Mouse (Mus musculus): Measurements from ENCODE around the gene Fndc11. TPM values are rescaled to one million over a fixed set of nuclear protein-coding genes. Genes with fewer than 3 reads are reported as not detected.

Gene Fndc11
- polyA plus RNA-seq, 1 experiment from 2014 or later = 0.59 TPM

DNA sequence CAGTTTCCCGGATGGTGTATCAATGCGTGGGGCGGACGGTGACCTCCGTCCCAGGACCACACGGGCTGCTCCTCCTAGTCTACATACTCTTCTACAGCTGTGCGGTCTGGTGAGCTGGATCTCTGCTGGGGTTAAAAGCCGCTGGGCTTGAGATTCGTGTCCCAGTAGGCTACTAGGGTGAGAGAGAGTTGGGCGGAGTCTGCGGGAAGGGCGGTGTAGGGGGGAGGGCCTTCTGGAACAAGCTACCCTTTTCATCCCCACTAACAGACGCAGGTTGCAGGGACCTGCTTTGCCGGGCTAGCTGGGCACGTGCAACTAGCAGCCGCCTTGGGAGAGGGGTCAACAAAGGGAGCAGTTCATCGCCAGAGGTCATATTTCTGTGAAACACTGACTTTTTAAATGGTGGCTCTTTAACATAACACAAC, 6.8 kb upstream of the Fndc11 start, which contains the start of gene Srms:
TSS of gene Srms (minus strand) at position 165 of the 425 bp plus-strand sequence.
- peak; percentile 83; the same call in 1 of the 2 replicates for ATAC-seq (ENCODE audit: low FRiP score, low TSS enrichment)
- Histone ChIP-seq H3K4me1 (ENCODE audit: insufficient read depth, low read length) (peaks cover 11% of the 10 kb centered on the region; the same call in 1 of the 2 replicates), H3K36me3 (ENCODE audit: insufficient read depth, low read length) (no peaks in the 10 kb centered on the region), H3K9me3 (ENCODE audit: low read length) (no peaks in the 10 kb centered on the region), H3K9ac (replicated peaks; ENCODE audit: low read length) (peak within 1 kb of the TSS; percentile 46), H3K27ac (ENCODE audit: low read length) (no peak within 1 kb of the TSS), H3K4me2 (replicated peaks; ENCODE audit: low read depth, low read length) (peak within 1 kb of the TSS; percentile 69), H3K4me3 (ENCODE audit: low read length) (peak within 1 kb of the TSS; percentile 46), H3K27me3 (ENCODE audit: insufficient read depth, low read length) (peaks cover 32% of the 10 kb centered on the region)
- WGBS = 2% methylated on average over 17 of the region's 17 CpGs

DNA sequence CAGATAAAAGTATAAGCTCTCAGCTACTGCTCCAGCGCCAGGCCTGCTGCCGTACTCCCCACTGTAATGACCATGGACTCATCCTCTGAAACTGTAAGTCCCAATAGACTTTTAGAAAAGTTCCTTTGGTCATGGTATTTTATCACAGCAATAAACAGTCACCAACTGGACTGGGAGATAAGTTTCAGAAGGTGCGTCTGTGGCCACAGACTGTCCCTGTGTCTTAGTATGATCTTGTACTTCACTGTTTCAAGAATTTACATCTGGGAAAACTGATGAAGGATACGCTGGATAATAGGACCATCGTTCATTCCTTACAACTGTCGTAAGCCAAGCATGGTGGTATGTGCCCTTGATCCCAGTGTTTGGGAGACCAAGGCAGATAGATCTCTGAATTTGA, 3.8 kb upstream of the Fndc11 start:
- no peak overlapping the region for H3K27ac ChIP-seq (ENCODE audit: low read length)
- H3K4me1 ChIP-seq (ENCODE audit: insufficient read depth, low read length) = peaks cover 27% of the 10 kb centered on the region
- H3K27me3 ChIP-seq (ENCODE audit: insufficient read depth, low read length) = peaks cover 30% of the 10 kb centered on the region
- no peak for ATAC-seq (ENCODE audit: low FRiP score, low TSS enrichment)
- H3K4me2 ChIP-seq (replicated peaks; ENCODE audit: low read depth, low read length) = no peak overlapping the region
- no peak overlapping the region for H3K9ac ChIP-seq (replicated peaks; ENCODE audit: low read length)
- H3K9me3 ChIP-seq (ENCODE audit: low read length) = no peaks in the 10 kb centered on the region
- H3K4me3 ChIP-seq (ENCODE audit: low read length) = no peak overlapping the region
- no peaks in the 10 kb centered on the region for H3K36me3 ChIP-seq (ENCODE audit: insufficient read depth, low read length)
- 87% methylated on average over 6 of the region's 6 CpGs for WGBS

GRCm38 (mm10) chr2:181218881-181219485, 830 bp upstream of the Fndc11 start:
- H3K9ac ChIP-seq (replicated peaks; ENCODE audit: low read length) = no peak overlapping the region
- no peak for ATAC-seq (ENCODE audit: low FRiP score, low TSS enrichment)
- H3K36me3 ChIP-seq (ENCODE audit: insufficient read depth, low read length) = no peaks in the 10 kb centered on the region
- H3K27me3 ChIP-seq (ENCODE audit: insufficient read depth, low read length) = peaks cover under 1% of the 10 kb centered on the region; the same call in 1 of the 2 replicates
- peak overlapping the region; percentile 69 for H3K4me2 ChIP-seq (replicated peaks; ENCODE audit: low read depth, low read length)
- H3K4me3 ChIP-seq (ENCODE audit: low read length) = peak overlapping the region; percentile 43; the same call in 1 of the 2 replicates
- 46% methylated on average over 5 of the region's 5 CpGs for WGBS
- H3K27ac ChIP-seq (ENCODE audit: low read length) = peak overlapping the region; percentile 89
- H3K9me3 ChIP-seq (ENCODE audit: low read length) = no peaks in the 10 kb centered on the region
- peaks cover 16% of the 10 kb centered on the region for H3K4me1 ChIP-seq (ENCODE audit: insufficient read depth, low read length)

DNA sequence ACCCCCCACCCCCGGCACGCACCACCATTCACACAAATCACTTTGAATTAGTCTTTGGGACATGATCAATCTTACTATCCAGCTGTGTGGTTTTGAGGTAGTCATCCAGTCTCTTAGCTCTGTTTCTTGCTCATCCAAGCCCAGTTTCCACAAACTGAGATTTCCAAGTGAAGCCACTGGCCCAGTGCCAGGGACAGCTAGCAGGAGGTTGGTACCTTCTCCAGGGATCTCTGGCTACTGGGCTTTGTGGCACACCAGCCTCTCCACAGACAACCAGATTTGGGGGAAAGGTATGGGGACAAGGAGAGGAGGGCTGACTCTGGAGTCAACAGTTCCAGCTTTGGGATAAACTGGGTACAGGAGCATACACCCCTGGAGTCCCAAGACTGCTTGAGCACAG, 548 bp downstream of the Fndc11 start:
- H3K4me3 ChIP-seq (ENCODE audit: low read length) = peak overlapping the region; percentile 43
- no peaks in the 10 kb centered on the region for H3K27me3 ChIP-seq (ENCODE audit: insufficient read depth, low read length)
- peak overlapping the region; percentile 58 for H3K9ac ChIP-seq (replicated peaks; ENCODE audit: low read length)
- H3K4me1 ChIP-seq (ENCODE audit: insufficient read depth, low read length) = peaks cover 16% of the 10 kb centered on the region
- H3K9me3 ChIP-seq (ENCODE audit: low read length) = no peaks in the 10 kb centered on the region
- no peak for ATAC-seq (ENCODE audit: low FRiP score, low TSS enrichment)
- no peaks in the 10 kb centered on the region for H3K36me3 ChIP-seq (ENCODE audit: insufficient read depth, low read length)
- H3K27ac ChIP-seq (ENCODE audit: low read length) = peak overlapping the region; percentile 89
- H3K4me2 ChIP-seq (replicated peaks; ENCODE audit: low read depth, low read length) = peak overlapping the region; percentile 69
- 26% methylated on average over 2 of the region's 2 CpGs for WGBS

DNA sequence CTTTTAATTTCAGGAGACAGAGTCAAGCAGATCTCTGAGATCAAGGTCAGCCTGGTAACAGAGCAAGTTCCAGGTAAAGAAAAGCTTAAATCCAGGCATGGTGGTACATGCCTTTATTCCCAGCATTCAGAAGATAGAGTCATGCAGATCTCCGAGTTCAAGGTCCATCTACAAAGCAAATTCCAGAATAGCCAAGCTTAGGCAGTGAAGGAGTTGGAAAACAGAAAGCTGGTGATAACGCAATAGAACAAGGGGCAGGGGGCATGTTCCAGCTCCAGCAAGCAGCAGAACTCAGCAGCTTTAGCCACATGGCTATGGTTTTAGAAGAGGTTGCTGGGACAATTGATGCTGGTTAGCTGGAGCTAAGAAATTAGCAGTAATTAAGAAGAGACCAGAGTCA, 5.2 kb downstream of the Fndc11 start:
- Histone ChIP-seq H3K36me3 (ENCODE audit: insufficient read depth, low read length) (no peaks in the 10 kb centered on the region), H3K9ac (replicated peaks; ENCODE audit: low read length) (no peak overlapping the region), H3K4me1 (ENCODE audit: insufficient read depth, low read length) (peaks cover 6% of the 10 kb centered on the region), H3K4me2 (replicated peaks; ENCODE audit: low read depth, low read length) (no peak overlapping the region), H3K4me3 (ENCODE audit: low read length) (no peak overlapping the region), H3K9me3 (ENCODE audit: low read length) (no peaks in the 10 kb centered on the region), H3K27me3 (ENCODE audit: insufficient read depth, low read length) (no peaks in the 10 kb centered on the region), H3K27ac (ENCODE audit: low read length) (no peak overlapping the region)
- 95% methylated on average over 2 of the region's 2 CpGs for WGBS
- no peak for ATAC-seq (ENCODE audit: low FRiP score, low TSS enrichment)

DNA sequence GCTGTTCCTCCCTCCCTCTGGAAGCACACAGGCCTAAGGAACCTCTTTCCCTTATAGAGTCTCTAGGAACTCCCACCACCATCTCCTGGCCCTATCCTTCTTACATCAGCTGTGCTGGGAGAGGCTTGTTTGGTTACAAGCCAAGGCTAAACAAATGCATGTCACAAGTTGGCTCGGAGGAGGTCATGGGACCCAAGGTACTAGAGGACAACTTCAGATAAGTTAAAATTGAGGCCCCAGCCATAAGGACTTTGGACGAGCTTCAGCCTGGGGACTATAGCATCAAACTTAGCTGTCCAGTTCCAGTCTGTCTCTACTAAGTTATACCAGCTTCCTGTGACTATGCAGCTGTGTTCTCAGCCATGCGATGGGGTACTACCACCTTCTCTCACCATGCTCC, 7.3 kb downstream of the Fndc11 start:
- Histone ChIP-seq H3K4me3 (ENCODE audit: low read length) (no peak overlapping the region), H3K9me3 (ENCODE audit: low read length) (no peaks in the 10 kb centered on the region), H3K4me2 (replicated peaks; ENCODE audit: low read depth, low read length) (no peak overlapping the region), H3K27me3 (ENCODE audit: insufficient read depth, low read length) (no peaks in the 10 kb centered on the region), H3K27ac (ENCODE audit: low read length) (no peak overlapping the region), H3K4me1 (ENCODE audit: insufficient read depth, low read length) (no peaks in the 10 kb centered on the region), H3K9ac (replicated peaks; ENCODE audit: low read length) (no peak overlapping the region), H3K36me3 (ENCODE audit: insufficient read depth, low read length) (no peaks in the 10 kb centered on the region)
- 90% methylated on average over 3 of the region's 3 CpGs for WGBS
- ATAC-seq (ENCODE audit: low FRiP score, low TSS enrichment) = no peak

DNA sequence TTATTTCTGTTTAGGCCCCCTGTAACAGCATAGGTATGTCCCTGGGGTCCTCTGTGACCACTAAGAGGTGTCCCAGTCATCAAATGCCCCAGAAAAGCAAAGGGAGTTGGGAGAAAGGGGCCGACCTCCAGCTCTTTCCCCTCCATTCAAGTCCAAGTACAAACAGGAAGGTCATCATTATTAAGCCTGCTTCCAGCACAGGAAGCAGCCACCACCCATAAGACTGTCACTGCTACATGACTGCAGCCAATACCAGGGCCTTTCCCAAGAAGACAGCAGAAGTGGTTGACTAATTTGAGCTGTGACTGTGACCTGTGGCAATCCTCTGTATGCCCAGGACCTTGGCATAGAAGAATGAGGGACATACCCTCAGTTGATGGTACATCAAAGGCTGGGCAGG, 8.5 kb downstream of the Fndc11 start:
- H3K9ac ChIP-seq (replicated peaks; ENCODE audit: low read length) = no peak overlapping the region
- no peaks in the 10 kb centered on the region for H3K36me3 ChIP-seq (ENCODE audit: insufficient read depth, low read length)
- H3K4me1 ChIP-seq (ENCODE audit: insufficient read depth, low read length) = no peaks in the 10 kb centered on the region
- WGBS = 54% methylated on average over 1 of the region's 1 CpGs
- peak overlapping the region; percentile 4; the same call in 1 of the 2 replicates for H3K27ac ChIP-seq (ENCODE audit: low read length)
- no peaks in the 10 kb centered on the region for H3K27me3 ChIP-seq (ENCODE audit: insufficient read depth, low read length)
- H3K9me3 ChIP-seq (ENCODE audit: low read length) = no peaks in the 10 kb centered on the region
- no peak for ATAC-seq (ENCODE audit: low FRiP score, low TSS enrichment)
- H3K4me3 ChIP-seq (ENCODE audit: low read length) = no peak overlapping the region
- no peak overlapping the region for H3K4me2 ChIP-seq (replicated peaks; ENCODE audit: low read depth, low read length)

DNA sequence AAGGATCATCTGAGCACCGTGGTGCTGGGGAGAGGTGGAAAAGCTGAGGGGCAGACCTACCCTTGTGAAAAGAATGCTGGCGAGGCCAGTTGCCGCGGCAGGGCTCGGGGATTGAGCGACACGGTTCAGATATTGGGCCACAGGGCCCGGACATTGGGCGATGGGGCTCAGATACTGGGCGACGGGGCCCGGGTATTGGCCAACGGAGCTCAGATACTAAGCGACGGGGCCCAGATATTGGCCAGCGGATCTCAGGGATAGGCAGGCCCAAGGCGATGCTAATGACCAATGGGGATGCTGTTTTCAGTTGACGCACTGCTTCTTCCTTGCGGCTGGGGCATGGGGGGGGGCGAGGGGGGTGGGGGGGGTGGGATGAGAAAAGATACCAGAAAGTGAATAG, 11.4 kb downstream of the Fndc11 start:
- no peak for ATAC-seq (ENCODE audit: low FRiP score, low TSS enrichment)
- Histone ChIP-seq H3K9me3 (ENCODE audit: low read length) (no peaks in the 10 kb centered on the region), H3K4me3 (ENCODE audit: low read length) (no peak overlapping the region), H3K36me3 (ENCODE audit: insufficient read depth, low read length) (no peaks in the 10 kb centered on the region; the same call in 1 of the 2 replicates), H3K27me3 (ENCODE audit: insufficient read depth, low read length) (no peaks in the 10 kb centered on the region), H3K4me1 (ENCODE audit: insufficient read depth, low read length) (no peaks in the 10 kb centered on the region), H3K27ac (ENCODE audit: low read length) (no peak overlapping the region), H3K9ac (replicated peaks; ENCODE audit: low read length) (no peak overlapping the region), H3K4me2 (replicated peaks; ENCODE audit: low read depth, low read length) (no peak overlapping the region)
- WGBS = 86% methylated on average over 20 of the region's 20 CpGs

DNA sequence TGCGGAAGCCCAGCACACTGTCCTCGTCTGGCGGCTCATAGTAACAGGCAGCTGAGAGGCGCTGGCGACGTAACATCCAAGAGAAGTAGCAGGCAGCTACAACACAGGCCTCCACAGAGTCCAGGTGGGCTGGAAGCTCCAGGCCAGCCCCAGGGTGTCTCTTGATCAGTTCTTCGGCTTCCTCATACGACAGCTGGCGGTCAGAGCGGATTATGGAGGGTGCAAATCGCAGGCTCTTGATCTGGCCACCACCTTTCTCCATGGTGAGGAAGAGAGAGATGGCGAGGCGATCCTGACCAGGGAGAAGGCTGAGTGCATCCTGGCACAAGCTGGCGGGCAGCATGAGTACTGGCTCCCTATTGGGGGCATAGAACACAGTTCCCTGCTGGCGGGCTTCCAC, 13.6 kb downstream of the Fndc11 start:
- no peaks in the 10 kb centered on the region; the same call in 1 of the 2 replicates for H3K36me3 ChIP-seq (ENCODE audit: insufficient read depth, low read length)
- H3K27ac ChIP-seq (ENCODE audit: low read length) = no peak overlapping the region
- H3K9ac ChIP-seq (replicated peaks; ENCODE audit: low read length) = no peak overlapping the region
- H3K9me3 ChIP-seq (ENCODE audit: low read length) = no peaks in the 10 kb centered on the region
- H3K4me1 ChIP-seq (ENCODE audit: insufficient read depth, low read length) = no peaks in the 10 kb centered on the region
- H3K4me2 ChIP-seq (replicated peaks; ENCODE audit: low read depth, low read length) = no peak overlapping the region
- H3K27me3 ChIP-seq (ENCODE audit: insufficient read depth, low read length) = no peaks in the 10 kb centered on the region
- H3K4me3 ChIP-seq (ENCODE audit: low read length) = no peak overlapping the region
- 91% methylated on average over 15 of the region's 15 CpGs for WGBS
- ATAC-seq (ENCODE audit: low FRiP score, low TSS enrichment) = no peak

DNA sequence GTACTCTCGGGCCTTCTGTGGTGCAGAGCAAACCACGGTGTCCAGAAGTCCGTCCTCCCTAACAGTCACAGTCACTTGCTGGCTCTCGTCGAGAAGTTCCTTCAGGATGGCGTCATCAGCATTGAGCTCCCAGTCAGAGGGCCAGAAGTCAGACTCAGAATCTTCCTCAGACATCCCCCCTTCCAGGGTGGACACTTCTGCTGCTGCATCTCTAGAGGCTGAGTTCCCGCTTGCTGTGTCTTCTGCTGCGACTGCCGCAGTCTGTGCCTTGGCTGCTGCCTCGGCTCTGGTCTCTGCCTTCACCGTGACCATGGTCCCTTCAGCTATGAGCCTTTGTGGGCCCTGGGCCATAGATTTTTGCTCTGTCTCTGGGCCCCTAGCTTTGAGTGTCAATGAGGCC, 14.9 kb downstream of the Fndc11 start:
- H3K4me2 ChIP-seq (replicated peaks; ENCODE audit: low read depth, low read length) = no peak overlapping the region
- WGBS = 95% methylated on average over 11 of the region's 11 CpGs
- no peaks in the 10 kb centered on the region for H3K9me3 ChIP-seq (ENCODE audit: low read length)
- no peaks in the 10 kb centered on the region for H3K4me1 ChIP-seq (ENCODE audit: insufficient read depth, low read length)
- H3K27ac ChIP-seq (ENCODE audit: low read length) = no peak overlapping the region
- no peaks in the 10 kb centered on the region; the same call in 1 of the 2 replicates for H3K36me3 ChIP-seq (ENCODE audit: insufficient read depth, low read length)
- no peaks in the 10 kb centered on the region for H3K27me3 ChIP-seq (ENCODE audit: insufficient read depth, low read length)
- no peak overlapping the region for H3K9ac ChIP-seq (replicated peaks; ENCODE audit: low read length)
- ATAC-seq (ENCODE audit: low FRiP score, low TSS enrichment) = no peak
- H3K4me3 ChIP-seq (ENCODE audit: low read length) = no peak overlapping the region
